27 mouse cellular contexts compared by ENCODE assay signal in the genomic region with DNA sequence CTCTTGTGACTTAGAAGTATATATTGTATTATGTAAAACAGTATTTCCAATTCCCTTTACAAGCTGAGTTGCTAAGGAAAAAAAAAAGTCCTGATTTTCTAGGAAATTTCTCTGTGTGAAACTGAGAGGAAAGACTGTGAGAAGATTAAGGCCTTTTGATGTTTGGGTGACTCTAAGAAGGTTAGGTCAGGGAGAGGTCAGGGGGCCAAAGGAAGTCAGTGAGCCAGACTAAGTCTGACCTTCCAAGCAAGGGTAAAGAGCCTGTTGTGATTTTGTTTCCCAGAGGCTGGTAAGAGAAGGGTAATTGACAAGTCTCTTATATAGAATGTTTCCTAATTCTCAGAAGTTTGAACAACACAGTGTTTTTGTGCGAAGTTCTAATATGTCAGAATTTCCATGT.
DNase-seq lines count a peak whose midpoint lies in the region; ATAC-seq lines count a peak whose summit lies in the region.
"Had no signal": no experiment of that assay in that cellular context is flagged by ENCODE, and none has a peak within 500 bp of the region (broad histone marks: within the 10 kb centered on the region; RNA-seq: fewer than 3 reads in every experiment).

No protein-coding gene starts in this region.

- WGBS in midbrain, embryonic 10.5 days, result 14% methylated on average over 1 of the region's 1 CpGs
- 10% methylated on average over 1 of the region's 1 CpGs for WGBS in midbrain, embryonic 14.5 days
- 28% methylated on average over 1 of the region's 1 CpGs for WGBS in embryonic facial prominence, embryonic 11.5 days
- WGBS in forebrain, embryonic 15.5 days, result 15% methylated on average over 1 of the region's 1 CpGs

- H3K27ac ChIP-seq in midbrain, embryonic 10.5 days (replicated peaks), result no peak overlapping the region
- H3K27ac ChIP-seq in midbrain, embryonic 14.5 days (replicated peaks; ENCODE audit: low read depth, low read length), result no peak overlapping the region
- H3K27ac ChIP-seq in embryonic facial prominence, embryonic 11.5 days (replicated peaks; ENCODE audit: low read depth, low read length), result no peak overlapping the region
- no peak overlapping the region for H3K27ac ChIP-seq in forebrain, embryonic 15.5 days (replicated peaks)
- H3K27ac ChIP-seq: embryonic facial prominence, embryonic 12.5 days; embryonic facial prominence, embryonic 15.5 days; heart, embryonic 15.5 days; hindbrain, embryonic 12.5 days; hindbrain, embryonic 15.5 days; intestine, embryonic 15.5 days had no signal

- H3K36me3 ChIP-seq in midbrain, embryonic 10.5 days, result no peaks in the 10 kb centered on the region
- H3K36me3 ChIP-seq in midbrain, embryonic 14.5 days (ENCODE audit: control insufficient read depth, insufficient read depth, low read length), result no peaks in the 10 kb centered on the region
- no peaks in the 10 kb centered on the region for H3K36me3 ChIP-seq in embryonic facial prominence, embryonic 11.5 days (replicated peaks; ENCODE audit: control insufficient read depth, insufficient read depth, low read depth, low read length)
- no peaks in the 10 kb centered on the region for H3K36me3 ChIP-seq in forebrain, embryonic 15.5 days
- H3K36me3 ChIP-seq: embryonic facial prominence, embryonic 12.5 days; embryonic facial prominence, embryonic 15.5 days; heart, embryonic 12.5 days; heart, embryonic 15.5 days; hindbrain, embryonic 12.5 days; hindbrain, embryonic 15.5 days; intestine, embryonic 15.5 days had no signal

- no peak overlapping the region for H3K9ac ChIP-seq in midbrain, embryonic 14.5 days (replicated peaks; ENCODE audit: low read length)
- no peak overlapping the region for H3K9ac ChIP-seq in embryonic facial prominence, embryonic 11.5 days (replicated peaks; ENCODE audit: low read length)
- no peak overlapping the region for H3K9ac ChIP-seq in forebrain, embryonic 15.5 days (replicated peaks)
- H3K9ac ChIP-seq: embryonic facial prominence, embryonic 12.5 days; embryonic facial prominence, embryonic 15.5 days; heart, embryonic 12.5 days; heart, embryonic 15.5 days; hindbrain, embryonic 12.5 days; hindbrain, embryonic 15.5 days; intestine, embryonic 15.5 days had no signal

- H3K4me3 ChIP-seq in midbrain, embryonic 10.5 days, result no peak overlapping the region
- H3K4me3 ChIP-seq in midbrain, embryonic 14.5 days (replicated peaks; ENCODE audit: low read depth, low read length), result no peak overlapping the region
- H3K4me3 ChIP-seq in embryonic facial prominence, embryonic 11.5 days (ENCODE audit: low read depth, low read length), result no peak overlapping the region
- no peak overlapping the region for H3K4me3 ChIP-seq in forebrain, embryonic 15.5 days
- H3K4me3 ChIP-seq: embryonic facial prominence, embryonic 12.5 days; embryonic facial prominence, embryonic 15.5 days; heart, embryonic 12.5 days; heart, embryonic 15.5 days; hindbrain, embryonic 12.5 days; hindbrain, embryonic 15.5 days; intestine, embryonic 15.5 days had no signal

- no peak for ATAC-seq in midbrain, embryonic 14.5 days (ENCODE audit: low FRiP score, low TSS enrichment)
- ATAC-seq in embryonic facial prominence, embryonic 11.5 days (replicated peaks; ENCODE audit: insufficient number of reproducible peaks, low FRiP score, low TSS enrichment, low read depth), result no peak
- ATAC-seq in forebrain, embryonic 15.5 days (replicated peaks), result no peak
- ATAC-seq: forebrain, embryonic 14.5 days; intestine, embryonic 15.5 days had no signal

- no peak overlapping the region for H3K4me2 ChIP-seq in midbrain, embryonic 14.5 days (ENCODE audit: low read length)
- no peak overlapping the region for H3K4me2 ChIP-seq in embryonic facial prominence, embryonic 11.5 days (ENCODE audit: low read depth, low read length)
- H3K4me2 ChIP-seq in forebrain, embryonic 15.5 days (replicated peaks), result no peak overlapping the region
- H3K4me2 ChIP-seq: embryonic facial prominence, embryonic 12.5 days; embryonic facial prominence, embryonic 15.5 days; heart, embryonic 12.5 days; heart, embryonic 15.5 days; hindbrain, embryonic 12.5 days; hindbrain, embryonic 15.5 days; intestine, embryonic 15.5 days had no signal

- peaks cover 11% of the 10 kb centered on the region for H3K27me3 ChIP-seq in midbrain, embryonic 10.5 days (ENCODE audit: low read depth, poor library complexity, severe bottlenecking)
- H3K27me3 ChIP-seq in midbrain, embryonic 14.5 days (ENCODE audit: control insufficient read depth, insufficient read depth, low read length), result no peaks in the 10 kb centered on the region
- no peaks in the 10 kb centered on the region for H3K27me3 ChIP-seq in embryonic facial prominence, embryonic 11.5 days (ENCODE audit: control insufficient read depth, insufficient read depth, low read length)
- no peaks in the 10 kb centered on the region for H3K27me3 ChIP-seq in forebrain, embryonic 15.5 days
- H3K27me3 ChIP-seq: CH12.LX; embryonic facial prominence, embryonic 12.5 days; embryonic facial prominence, embryonic 15.5 days; heart, embryonic 12.5 days; heart, embryonic 15.5 days; hindbrain, embryonic 12.5 days; hindbrain, embryonic 15.5 days; intestine, embryonic 15.5 days had no signal

- intact Hi-C loops in heart, postnatal 10 days (cut with DNase I), result no loop called here

- peaks cover 29% of the 10 kb centered on the region for H3K4me1 ChIP-seq in midbrain, embryonic 10.5 days
- H3K4me1 ChIP-seq in midbrain, embryonic 14.5 days (ENCODE audit: control insufficient read depth, insufficient read depth, low read length), result no peaks in the 10 kb centered on the region
- H3K4me1 ChIP-seq in embryonic facial prominence, embryonic 11.5 days (ENCODE audit: control insufficient read depth, insufficient read depth, low read length), result no peaks in the 10 kb centered on the region
- no peaks in the 10 kb centered on the region for H3K4me1 ChIP-seq in forebrain, embryonic 15.5 days
- H3K4me1 ChIP-seq: embryonic facial prominence, embryonic 12.5 days; embryonic facial prominence, embryonic 15.5 days; heart, embryonic 15.5 days; hindbrain, embryonic 12.5 days; hindbrain, embryonic 15.5 days; intestine, embryonic 15.5 days had no signal

- DNase-seq in midbrain, embryonic 10.5 days (ENCODE audit: low spot score), result peak; percentile 36
- no peak for DNase-seq in midbrain, embryonic 14.5 days
- peak; percentile 55 for DNase-seq in embryo, embryonic 11 days
- peak; percentile 4 for DNase-seq in embryonic facial prominence, embryonic 11.5 days (ENCODE audit: low spot score)
- no peak for DNase-seq in heart, postnatal 10 days
- no peak for DNase-seq in cerebellum, adult 9-11 months
- DNase-seq: adrenal gland, adult 2 months; adrenal gland, postnatal 14 days; B cell, adult 2 months; cerebellum, adult 11-12 months; cerebellum, adult 9-10 months; cerebellum, postnatal 25 days; gastrocnemius, postnatal 25 days; heart, adult 18-20 months; heart, postnatal 14 days; heart, postnatal 4 days; kidney, adult 11 months had no signal

- no peaks in the 10 kb centered on the region for H3K9me3 ChIP-seq in midbrain, embryonic 10.5 days (replicated peaks)
- H3K9me3 ChIP-seq in midbrain, embryonic 14.5 days (ENCODE audit: control insufficient read depth, low read length), result no peaks in the 10 kb centered on the region
- H3K9me3 ChIP-seq in embryonic facial prominence, embryonic 11.5 days (replicated peaks; ENCODE audit: control insufficient read depth, low read length), result no peaks in the 10 kb centered on the region
- no peaks in the 10 kb centered on the region for H3K9me3 ChIP-seq in forebrain, embryonic 15.5 days
- H3K9me3 ChIP-seq: embryonic facial prominence, embryonic 12.5 days; embryonic facial prominence, embryonic 15.5 days; heart, embryonic 12.5 days; heart, embryonic 15.5 days; hindbrain, embryonic 12.5 days; hindbrain, embryonic 15.5 days; intestine, embryonic 15.5 days had no signal

Comparison
In these comparisons a context has a peak if more than half of its experiments do, and no peak if none do; other contexts are left out.
1. DNase-seq: peak in midbrain, embryonic 10.5 days (single experiment), embryo, embryonic 11 days (single experiment) and embryonic facial prominence, embryonic 11.5 days (single experiment); none in midbrain, embryonic 14.5 days (single experiment), heart, postnatal 10 days (0 of 2) and cerebellum, adult 9-11 months (single experiment).